In the genomic region with DNA sequence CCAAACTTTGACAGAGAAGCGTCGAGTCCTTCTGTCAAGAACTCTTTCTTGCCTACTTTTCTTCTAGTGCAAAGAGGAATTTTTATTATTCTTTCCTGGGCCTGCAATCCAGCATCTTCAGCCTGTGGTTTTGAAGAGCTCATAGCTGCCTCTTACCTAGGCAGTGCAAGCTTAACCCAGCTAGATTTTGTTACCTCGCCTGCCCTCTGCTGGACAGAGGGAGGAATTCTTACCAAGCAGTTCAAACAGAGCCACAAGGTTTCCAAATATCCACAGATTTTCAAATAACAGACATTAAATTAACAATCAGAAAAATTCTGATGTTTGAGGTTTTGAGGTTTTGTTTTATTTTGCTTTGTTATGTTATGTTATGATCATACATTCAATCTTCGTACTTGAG, we compare ENCODE assay signal across 9 mouse cellular contexts.
A peak's percentile ranks its signal among the peaks of the same experiment; 100 is the strongest.
DNase-seq lines count a peak whose midpoint lies in the region; ATAC-seq and TF ChIP-seq lines count a peak whose summit lies in the region.
"Had no signal": no experiment of that assay in that cellular context is flagged by ENCODE, and none has a peak within 500 bp of the region (broad histone marks: within the 10 kb centered on the region; RNA-seq: fewer than 3 reads in every experiment).

No protein-coding gene starts in this region.

- H3K4me2 ChIP-seq in liver, postnatal 0 days (ENCODE audit: low read depth, low read length), result no peak overlapping the region
- H3K4me2 ChIP-seq: heart, embryonic 15.5 days had no signal

- no peak for TF ChIP-seq EP300 in liver, postnatal 0 days (IDR thresholded peaks at IDR 0.05; ENCODE audit: low read depth)

- H3K4me1 ChIP-seq in liver, postnatal 0 days (ENCODE audit: insufficient read depth), result no peaks in the 10 kb centered on the region
- H3K4me1 ChIP-seq: heart, embryonic 15.5 days had no signal

- no peaks in the 10 kb centered on the region for H3K9me3 ChIP-seq in liver, postnatal 0 days (ENCODE audit: low read length)
- H3K9me3 ChIP-seq: heart, embryonic 15.5 days had no signal

- peak; percentile 78 for TF ChIP-seq CTCF in liver, postnatal 0 days (IDR thresholded peaks at IDR 0.05; ENCODE audit: low read depth)

- H3K27me3 ChIP-seq in liver, postnatal 0 days (ENCODE audit: insufficient read depth, low read length), result no peaks in the 10 kb centered on the region
- H3K27me3 ChIP-seq: heart, embryonic 15.5 days had no signal

- H3K27ac ChIP-seq in liver, postnatal 0 days (ENCODE audit: low read depth), result no peak overlapping the region
- H3K27ac ChIP-seq: heart, embryonic 15.5 days had no signal

- DNase-seq in 416B (ENCODE audit: low read depth) (peak; percentile 72), R1 (ENCODE audit: low read depth, low spot score) (peak; percentile 72)
- peak; percentile 36 for DNase-seq in cerebellum, adult 9-11 months
- DNase-seq in frontal cortex, adult 2 months (ENCODE audit: extremely low spot score in 1 of 2, low spot score in 1 of 2), result peak; percentile 52 to 89
- peak; percentile 69 for DNase-seq in kidney, postnatal 14 days
- peak; percentile 71 for DNase-seq in liver, postnatal 0 days
- peak; percentile 85 for DNase-seq in retina, embryonic 14.5 days (ENCODE audit: low spot score)
- peak; percentile 28 for DNase-seq in urinary bladder, adult 2 months (ENCODE audit: low spot score)

- H3K9ac ChIP-seq in liver, postnatal 0 days (replicated peaks), result no peak overlapping the region
- H3K9ac ChIP-seq: heart, embryonic 15.5 days had no signal

- WGBS in liver, postnatal 0 days (ENCODE audit: insufficient replicate concordance), result 25% methylated on average over 4 of the region's 4 CpGs

- H3K36me3 ChIP-seq in liver, postnatal 0 days (replicated peaks; ENCODE audit: insufficient read depth, low read length), result no peaks in the 10 kb centered on the region
- H3K36me3 ChIP-seq: heart, embryonic 15.5 days had no signal

- no peak for ATAC-seq in liver, postnatal 0 days

- no peak overlapping the region for H3K4me3 ChIP-seq in liver, postnatal 0 days (ENCODE audit: low read depth, low read length)
- H3K4me3 ChIP-seq: heart, embryonic 15.5 days had no signal

Comparison
In these comparisons a context has a peak if more than half of its experiments do, and no peak if none do; other contexts are left out.
1. DNase-seq: peak in every context shown above with its lines; median percentile 85 in retina, embryonic 14.5 days; 72 in 416B; 72 in R1; 71 in liver, postnatal 0 days; 70 in frontal cortex, adult 2 months; 69 in kidney, postnatal 14 days; 36 in cerebellum, adult 9-11 months; 28 in urinary bladder, adult 2 months.